Mouse (Mus musculus): ENCODE results near the gene Siglecf. TPM values are rescaled to one million over a fixed set of nuclear protein-coding genes. Genes with fewer than 3 reads are reported as not detected.

Siglecf gene
- polyA plus RNA-seq, 1 experiment from 2014 or later: 0.15 TPM

DNA sequence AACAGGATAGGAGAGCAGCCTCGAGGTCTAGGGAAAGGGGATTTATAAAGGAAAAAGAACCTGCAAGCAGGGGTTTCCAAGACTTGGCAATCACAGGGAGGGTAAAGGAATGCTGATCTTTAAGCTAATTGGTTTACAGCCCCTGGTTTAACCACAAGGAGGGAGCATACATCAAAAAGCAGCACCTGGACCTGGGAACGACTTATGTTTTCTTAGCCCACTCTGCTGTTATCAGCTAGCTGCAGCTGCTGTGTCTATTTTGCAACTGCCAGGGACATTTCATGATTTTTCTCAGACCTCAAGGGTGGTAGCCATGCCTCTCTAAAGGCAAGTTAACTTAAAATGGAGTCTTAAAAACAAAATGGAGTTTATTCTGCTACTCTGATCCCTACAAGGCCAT is 51.6 kb downstream of the Siglecf start:
- DNase-seq (ENCODE audit: low spot score): no peak
- Histone ChIP-seq H3K27ac (replicated peaks) (no peak overlapping the region), H3K4me1 (no peaks in the 10 kb centered on the region), H3K9me3 (no peaks in the 10 kb centered on the region), H3K27me3 (replicated peaks; ENCODE audit: low read depth, poor library complexity, severe bottlenecking) (no peaks in the 10 kb centered on the region), H3K4me3 (no peak overlapping the region), H3K36me3 (replicated peaks) (no peaks in the 10 kb centered on the region)
- 62% methylated on average over 2 of the region's 2 CpGs for WGBS

DNA sequence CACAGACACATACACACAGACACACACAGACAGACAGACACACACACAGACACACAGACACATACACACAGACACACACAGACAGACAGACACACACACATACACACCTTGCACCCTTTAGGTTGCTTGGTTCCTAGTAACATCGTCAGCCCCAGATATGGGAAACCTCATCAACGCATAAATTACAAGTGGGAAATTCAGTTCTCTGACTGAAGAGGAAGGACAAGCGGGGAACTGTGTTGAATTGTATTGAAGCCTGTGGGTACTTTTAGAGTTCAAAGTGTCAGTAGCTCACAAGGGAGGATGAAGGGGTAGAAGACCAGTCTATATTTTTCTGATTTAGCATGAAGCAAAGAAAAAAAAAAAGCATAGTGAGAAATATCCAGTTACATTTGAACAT is 56.4 kb downstream of the Siglecf start:
- 86% methylated on average over 3 of the region's 3 CpGs for WGBS
- Histone ChIP-seq H3K27me3 (replicated peaks; ENCODE audit: low read depth, poor library complexity, severe bottlenecking) (no peaks in the 10 kb centered on the region), H3K4me3 (no peak overlapping the region), H3K9me3 (no peaks in the 10 kb centered on the region), H3K4me1 (peaks cover 5% of the 10 kb centered on the region), H3K36me3 (replicated peaks) (no peaks in the 10 kb centered on the region), H3K27ac (replicated peaks) (no peak overlapping the region)
- no peak for DNase-seq (ENCODE audit: low spot score)

DNA sequence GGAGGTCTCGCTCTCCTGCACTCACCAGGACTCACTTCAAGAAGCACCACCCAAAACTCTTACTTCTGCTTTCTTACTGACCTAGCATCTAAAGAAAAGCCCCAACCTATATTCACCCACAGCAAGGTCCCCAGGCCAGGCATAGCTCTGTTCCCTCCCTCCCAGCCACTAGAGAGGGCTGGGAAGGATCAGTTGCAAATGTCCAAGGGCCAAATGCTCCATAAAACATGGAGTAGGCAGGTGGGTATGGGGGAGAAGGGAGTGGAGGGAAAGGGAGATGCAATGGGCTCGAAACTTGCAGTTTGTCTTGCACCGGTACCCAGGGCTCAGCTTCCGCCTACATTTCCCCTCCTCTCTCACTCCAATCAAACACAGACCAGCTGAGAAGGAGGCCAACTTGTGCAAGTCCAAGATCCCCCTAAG is 57.0 kb downstream of the Siglecf start, which contains the start of gene Siglecg:
Siglecg (plus strand) TSS at position 74 of the 423 bp plus-strand sequence.
- no peaks in the 10 kb centered on the region for H3K36me3 ChIP-seq (replicated peaks)
- H3K4me1 ChIP-seq: peaks cover 5% of the 10 kb centered on the region
- 73% methylated on average over 4 of the region's 4 CpGs for WGBS
- no peak within 1 kb of the TSS for H3K27ac ChIP-seq (replicated peaks)
- H3K4me3 ChIP-seq: no peak within 1 kb of the TSS
- H3K27me3 ChIP-seq (replicated peaks; ENCODE audit: low read depth, poor library complexity, severe bottlenecking): no peaks in the 10 kb centered on the region
- H3K9me3 ChIP-seq: no peaks in the 10 kb centered on the region
- DNase-seq (ENCODE audit: low spot score): no peak

DNA sequence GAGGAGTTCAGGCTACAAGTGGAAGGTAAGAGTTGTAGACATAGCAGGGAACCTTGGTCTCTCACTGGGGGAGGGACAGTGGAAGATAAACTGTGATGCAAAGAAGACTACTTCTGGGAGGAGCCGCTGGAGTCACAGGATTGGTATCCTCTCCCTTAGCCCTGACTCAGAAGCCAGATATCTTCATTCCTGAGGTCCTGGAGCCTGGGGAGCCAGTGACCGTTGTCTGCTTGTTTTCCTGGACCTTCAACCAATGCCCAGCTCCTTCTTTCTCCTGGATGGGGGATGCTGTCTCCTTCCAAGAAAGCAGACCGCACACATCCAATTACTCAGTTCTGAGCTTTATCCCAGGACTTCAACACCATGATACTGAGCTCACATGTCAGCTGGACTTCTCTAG is 57.9 kb downstream of the Siglecf start:
- no peak overlapping the region for H3K4me3 ChIP-seq
- H3K36me3 ChIP-seq (replicated peaks): no peaks in the 10 kb centered on the region
- 80% methylated on average over 3 of the region's 3 CpGs for WGBS
- no peak overlapping the region for H3K27ac ChIP-seq (replicated peaks)
- DNase-seq (ENCODE audit: low spot score): no peak
- H3K27me3 ChIP-seq (replicated peaks; ENCODE audit: low read depth, poor library complexity, severe bottlenecking): no peaks in the 10 kb centered on the region
- peaks cover 5% of the 10 kb centered on the region for H3K4me1 ChIP-seq
- H3K9me3 ChIP-seq: no peaks in the 10 kb centered on the region

Other genes starting within 250 kb of the Siglecf start
- not detected in 2 replicates for gene Zfp936, start 237.1 kb upstream of the Siglecf start, polyA plus RNA-seq (2016; fragmentation: Nextera tagmentation; extraction: Ambion mirVana)
- gene Zfp715, start 38.0 kb upstream of the Siglecf start, polyA plus RNA-seq (2016; fragmentation: Nextera tagmentation; extraction: Ambion mirVana): 10.5 and 10.6 TPM in 2 replicates
- 0.06 and 0.16 TPM in 2 replicates for gene Siglecg, start 56.9 kb downstream of the Siglecf start, polyA plus RNA-seq (2016; fragmentation: Nextera tagmentation; extraction: Ambion mirVana)
- 0.17 TPM in 1 of 2 replicates, not detected in the other for gene Lim2, start 76.3 kb downstream of the Siglecf start, polyA plus RNA-seq (2016; fragmentation: Nextera tagmentation; extraction: Ambion mirVana)
- not detected in 2 replicates for gene Nkg7, start 85.7 kb downstream of the Siglecf start, polyA plus RNA-seq (2016; fragmentation: Nextera tagmentation; extraction: Ambion mirVana)
- not detected in 2 replicates for gene Cldnd2, start 89.4 kb downstream of the Siglecf start, polyA plus RNA-seq (2016; fragmentation: Nextera tagmentation; extraction: Ambion mirVana)
- gene Etfb, start 92.7 kb downstream of the Siglecf start, polyA plus RNA-seq (2016; fragmentation: Nextera tagmentation; extraction: Ambion mirVana): 231 and 252 TPM in 2 replicates
- gene Gm45233, start 92.8 kb downstream of the Siglecf start, polyA plus RNA-seq (2016; fragmentation: Nextera tagmentation; extraction: Ambion mirVana): 0.24 and 0.67 TPM in 2 replicates
- 1.2 and 2.3 TPM in 2 replicates for gene Vsig10l, start 111.8 kb downstream of the Siglecf start, polyA plus RNA-seq (2016; fragmentation: Nextera tagmentation; extraction: Ambion mirVana)
- 0.70 and 0.71 TPM in 2 replicates for gene Iglon5, start 138.7 kb downstream of the Siglecf start, polyA plus RNA-seq (2016; fragmentation: Nextera tagmentation; extraction: Ambion mirVana)
- not detected in 2 replicates for gene 4931406B18Rik, start 154.6 kb downstream of the Siglecf start, polyA plus RNA-seq (2016; fragmentation: Nextera tagmentation; extraction: Ambion mirVana)
- 0.39 and 0.51 TPM in 2 replicates for gene Cd33, start 193.1 kb downstream of the Siglecf start, polyA plus RNA-seq (2016; fragmentation: Nextera tagmentation; extraction: Ambion mirVana)
- 5.4 and 6.2 TPM in 2 replicates for gene Zfp658, start 210.9 kb downstream of the Siglecf start, polyA plus RNA-seq (2016; fragmentation: Nextera tagmentation; extraction: Ambion mirVana)
- gene Zfp719, start 228.3 kb downstream of the Siglecf start, polyA plus RNA-seq (2016; fragmentation: Nextera tagmentation; extraction: Ambion mirVana): 15.0 and 15.6 TPM in 2 replicates